Mouse (Mus musculus): ENCODE data around the gene Acot3.

DNA sequence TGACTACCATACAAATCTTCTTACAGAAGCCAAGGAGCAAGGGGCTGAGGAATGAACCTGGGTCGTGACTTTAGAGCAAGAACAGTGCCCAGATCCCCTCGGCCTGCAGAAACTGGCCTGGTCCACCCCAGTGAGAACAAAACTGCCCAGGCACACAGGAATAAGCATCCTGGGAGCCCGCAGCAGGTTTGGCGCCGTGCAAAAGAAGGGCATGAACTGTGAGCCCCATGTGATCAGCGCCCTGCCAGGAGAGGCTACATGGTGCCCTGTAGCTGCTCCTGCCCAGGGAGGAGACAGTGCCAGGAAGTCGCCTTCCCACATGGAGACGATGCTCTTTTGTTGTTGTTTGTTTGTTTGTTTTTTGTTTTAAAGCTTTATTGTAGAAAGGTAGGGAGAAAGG, 12.7 kb downstream of the Acot3 start:
- no peak for TF ChIP-seq CTCF (IDR thresholded peaks at IDR 0.05; ENCODE audit: borderline replicate concordance, control insufficient read depth, extremely low read depth, insufficient read depth, low read length, poor library complexity)
- TF ChIP-seq POLR2A (IDR thresholded peaks at IDR 0.05; ENCODE audit: control insufficient read depth, extremely low read depth, insufficient read depth, low read length, poor library complexity), result no peak

All from thymus, adult 2 months (tissue).